Mouse (Mus musculus): ENCODE data around the gene Ssbp3. TPM values are rescaled to one million over a fixed set of nuclear protein-coding genes. Genes with fewer than 3 reads are reported as not detected.
A peak's percentile ranks its signal among the peaks of the same experiment; 100 is the strongest.

The Ssbp3 gene
- polyA plus RNA-seq, 1 experiment: 94.2 TPM

- Histone ChIP-seq H3K36me3 (ENCODE audit: control insufficient read depth) (peaks cover 47% of the 10 kb centered on the region), H3K4me1 (ENCODE audit: control insufficient read depth) (peaks cover 78% of the 10 kb centered on the region), H3K27me3 (ENCODE audit: control insufficient read depth) (no peaks in the 10 kb centered on the region), H3K4me3 (replicated peaks) (peak overlapping the region; percentile 98), H3K9me3 (ENCODE audit: control insufficient read depth, low read length) (no peaks in the 10 kb centered on the region)
- TF ChIP-seq GATA1 (IDR thresholded peaks at IDR 0.05; ENCODE audit: low read length): no peak
- no peak for TF ChIP-seq TAL1 (IDR thresholded peaks at IDR 0.05; ENCODE audit: low read length)
Observed at GRCm38 (mm10) chr4:106911951-106912688, 1.6 kb downstream of the Ssbp3 start.

DNA sequence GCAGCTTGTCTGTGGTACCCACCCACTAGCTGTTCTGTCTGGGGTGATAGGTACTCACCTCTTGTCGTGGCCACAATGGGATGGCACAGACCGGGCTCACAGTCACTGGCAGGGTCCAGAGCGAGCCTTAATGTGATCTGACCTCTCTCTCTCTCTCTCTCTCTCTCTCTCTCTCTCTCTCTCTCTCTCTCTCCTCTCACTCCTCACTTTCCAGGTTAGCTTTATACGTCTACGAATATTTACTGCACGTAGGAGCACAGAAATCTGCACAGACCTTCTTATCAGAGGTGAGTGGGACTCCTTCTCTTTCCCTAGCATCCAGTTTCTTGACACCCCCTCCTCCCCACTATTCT lies 2.2 kb downstream of the Ssbp3 start:
- no peaks in the 10 kb centered on the region for H3K27me3 ChIP-seq (ENCODE audit: control insufficient read depth)
- peak overlapping the region; percentile 98 for H3K4me3 ChIP-seq (replicated peaks)
- H3K36me3 ChIP-seq (ENCODE audit: control insufficient read depth): peaks cover 53% of the 10 kb centered on the region
- no peaks in the 10 kb centered on the region for H3K9me3 ChIP-seq (ENCODE audit: control insufficient read depth, low read length)
- no peak for TF ChIP-seq GATA1 (IDR thresholded peaks at IDR 0.05; ENCODE audit: low read length)
- TF ChIP-seq TAL1 (IDR thresholded peaks at IDR 0.05; ENCODE audit: low read length): no peak
- peaks cover 78% of the 10 kb centered on the region for H3K4me1 ChIP-seq (ENCODE audit: control insufficient read depth)

- Histone ChIP-seq H3K27me3 (ENCODE audit: control insufficient read depth) (no peaks in the 10 kb centered on the region), H3K4me3 (replicated peaks) (peak overlapping the region; percentile 98), H3K9me3 (ENCODE audit: control insufficient read depth, low read length) (no peaks in the 10 kb centered on the region), H3K36me3 (ENCODE audit: control insufficient read depth) (peaks cover 61% of the 10 kb centered on the region), H3K4me1 (ENCODE audit: control insufficient read depth) (peaks cover 75% of the 10 kb centered on the region)
- TF ChIP-seq GATA1 (IDR thresholded peaks at IDR 0.05; ENCODE audit: low read length) (no peak), TAL1 (IDR thresholded peaks at IDR 0.05; ENCODE audit: low read length) (no peak)
Observed at GRCm38 (mm10) chr4:106913411-106914049, 3.0 kb downstream of the Ssbp3 start.

- no peaks in the 10 kb centered on the region for H3K9me3 ChIP-seq (ENCODE audit: control insufficient read depth, low read length)
- H3K4me1 ChIP-seq (ENCODE audit: control insufficient read depth): peaks cover 72% of the 10 kb centered on the region
- TF ChIP-seq TAL1 (IDR thresholded peaks at IDR 0.05; ENCODE audit: low read length): no peak
- TF ChIP-seq GATA1 (IDR thresholded peaks at IDR 0.05; ENCODE audit: low read length): no peak
- peaks cover 79% of the 10 kb centered on the region for H3K36me3 ChIP-seq (ENCODE audit: control insufficient read depth)
- H3K27me3 ChIP-seq (ENCODE audit: control insufficient read depth): no peaks in the 10 kb centered on the region
- no peak overlapping the region for H3K4me3 ChIP-seq (replicated peaks)
Observed at GRCm38 (mm10) chr4:106915265-106915664, 4.8 kb downstream of the Ssbp3 start.

GRCm38 (mm10) chr4:106918263-106918662 lies 7.8 kb downstream of the Ssbp3 start:
- H3K36me3 ChIP-seq (ENCODE audit: control insufficient read depth): peaks cover 100% of the 10 kb centered on the region
- no peaks in the 10 kb centered on the region for H3K27me3 ChIP-seq (ENCODE audit: control insufficient read depth)
- peaks cover 85% of the 10 kb centered on the region for H3K4me1 ChIP-seq (ENCODE audit: control insufficient read depth)
- H3K4me3 ChIP-seq (replicated peaks): no peak overlapping the region
- no peaks in the 10 kb centered on the region for H3K9me3 ChIP-seq (ENCODE audit: control insufficient read depth, low read length)
- no peak for TF ChIP-seq TAL1 (IDR thresholded peaks at IDR 0.05; ENCODE audit: low read length)
- TF ChIP-seq GATA1 (IDR thresholded peaks at IDR 0.05; ENCODE audit: low read length): no peak

DNA sequence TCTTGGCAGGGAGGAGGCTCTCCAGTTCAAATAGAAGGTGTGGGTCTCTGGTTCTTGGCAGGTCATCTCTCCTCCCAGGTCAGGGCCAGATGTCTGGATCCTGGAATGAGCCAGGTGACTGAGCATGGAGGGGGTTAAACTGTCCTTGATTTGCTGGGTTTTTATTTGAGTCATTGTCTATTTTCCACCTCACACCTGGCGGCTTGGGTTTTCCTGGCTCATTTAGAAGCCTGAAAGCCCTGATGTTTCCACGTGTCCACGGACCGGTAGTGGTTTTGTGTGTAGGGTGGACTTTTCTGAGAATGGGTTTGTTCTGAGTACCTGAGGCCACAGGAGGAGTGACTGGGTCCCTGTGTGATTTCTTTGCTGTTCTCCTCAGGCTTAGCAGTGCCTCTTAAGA lies 9.6 kb downstream of the Ssbp3 start:
- H3K4me1 ChIP-seq (ENCODE audit: control insufficient read depth): peaks cover 85% of the 10 kb centered on the region
- H3K36me3 ChIP-seq (ENCODE audit: control insufficient read depth): peaks cover 100% of the 10 kb centered on the region
- H3K4me3 ChIP-seq (replicated peaks): no peak overlapping the region
- no peak for TF ChIP-seq GATA1 (IDR thresholded peaks at IDR 0.05; ENCODE audit: low read length)
- TF ChIP-seq TAL1 (IDR thresholded peaks at IDR 0.05; ENCODE audit: low read length): no peak
- H3K27me3 ChIP-seq (ENCODE audit: control insufficient read depth): no peaks in the 10 kb centered on the region
- no peaks in the 10 kb centered on the region for H3K9me3 ChIP-seq (ENCODE audit: control insufficient read depth, low read length)

- H3K4me1 ChIP-seq (ENCODE audit: control insufficient read depth): peaks cover 90% of the 10 kb centered on the region
- peaks cover 100% of the 10 kb centered on the region for H3K36me3 ChIP-seq (ENCODE audit: control insufficient read depth)
- peak overlapping the region; percentile 53 for H3K4me3 ChIP-seq (replicated peaks)
Observed at GRCm38 (mm10) chr4:106921375-106922336, 11.2 kb downstream of the Ssbp3 start.

DNA sequence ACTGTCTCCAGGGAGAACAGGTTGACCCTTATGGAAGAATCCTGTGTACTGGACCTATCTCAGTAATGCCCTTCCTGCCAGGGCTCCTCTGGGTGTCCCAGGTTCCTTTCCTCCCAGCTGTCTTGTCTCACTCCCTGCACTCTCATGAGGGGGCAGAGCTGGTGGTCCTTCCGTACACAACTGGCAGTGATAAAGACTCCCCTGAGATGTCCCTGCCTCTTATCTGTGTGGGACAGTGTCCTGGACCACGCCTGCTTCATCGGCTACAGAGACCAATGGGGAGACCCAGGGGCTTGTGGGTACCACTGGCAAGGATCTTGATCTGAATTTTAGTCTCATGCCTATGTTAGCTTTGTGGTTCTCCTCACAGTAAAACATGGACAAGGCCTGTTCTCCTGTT lies 12.4 kb downstream of the Ssbp3 start:
- Histone ChIP-seq H3K4me1 (ENCODE audit: control insufficient read depth) (peaks cover 91% of the 10 kb centered on the region), H3K4me3 (replicated peaks) (peak overlapping the region; percentile 53), H3K9me3 (ENCODE audit: control insufficient read depth, low read length) (no peaks in the 10 kb centered on the region), H3K27me3 (ENCODE audit: control insufficient read depth) (no peaks in the 10 kb centered on the region), H3K36me3 (ENCODE audit: control insufficient read depth) (peaks cover 100% of the 10 kb centered on the region)
- TF ChIP-seq TAL1 (IDR thresholded peaks at IDR 0.05; ENCODE audit: low read length) (peak; percentile 71), GATA1 (IDR thresholded peaks at IDR 0.05; ENCODE audit: low read length) (peak; percentile 80)

More at GRCm38 (mm10) chr4:106921375-106922336, 11.2 kb downstream of the Ssbp3 start:
- no peaks in the 10 kb centered on the region for H3K9me3 ChIP-seq (ENCODE audit: control insufficient read depth, low read length)
- TF ChIP-seq GATA1 (IDR thresholded peaks at IDR 0.05; ENCODE audit: low read length) (no peak; the same call in 1 of the 2 replicates), TAL1 (IDR thresholded peaks at IDR 0.05; ENCODE audit: low read length) (no peak)
- no peaks in the 10 kb centered on the region for H3K27me3 ChIP-seq (ENCODE audit: control insufficient read depth)

Measured in erythroblast, embryonic 14.5 days (primary cell).